Mouse (Mus musculus) T-helper 2 cell (primary cell): ENCODE measurements around the gene Btbd2.

Source experiments
- in situ Hi-C: fragments of 300-600 bp; cut with MboI, MseI; formaldehyde crosslinking; loops from one replicate; pipeline ENCODE4 v1.15.1; 2025; ENCODE audit warnings: high pct_unique_total_duplicates

The Btbd2 gene

DNA sequence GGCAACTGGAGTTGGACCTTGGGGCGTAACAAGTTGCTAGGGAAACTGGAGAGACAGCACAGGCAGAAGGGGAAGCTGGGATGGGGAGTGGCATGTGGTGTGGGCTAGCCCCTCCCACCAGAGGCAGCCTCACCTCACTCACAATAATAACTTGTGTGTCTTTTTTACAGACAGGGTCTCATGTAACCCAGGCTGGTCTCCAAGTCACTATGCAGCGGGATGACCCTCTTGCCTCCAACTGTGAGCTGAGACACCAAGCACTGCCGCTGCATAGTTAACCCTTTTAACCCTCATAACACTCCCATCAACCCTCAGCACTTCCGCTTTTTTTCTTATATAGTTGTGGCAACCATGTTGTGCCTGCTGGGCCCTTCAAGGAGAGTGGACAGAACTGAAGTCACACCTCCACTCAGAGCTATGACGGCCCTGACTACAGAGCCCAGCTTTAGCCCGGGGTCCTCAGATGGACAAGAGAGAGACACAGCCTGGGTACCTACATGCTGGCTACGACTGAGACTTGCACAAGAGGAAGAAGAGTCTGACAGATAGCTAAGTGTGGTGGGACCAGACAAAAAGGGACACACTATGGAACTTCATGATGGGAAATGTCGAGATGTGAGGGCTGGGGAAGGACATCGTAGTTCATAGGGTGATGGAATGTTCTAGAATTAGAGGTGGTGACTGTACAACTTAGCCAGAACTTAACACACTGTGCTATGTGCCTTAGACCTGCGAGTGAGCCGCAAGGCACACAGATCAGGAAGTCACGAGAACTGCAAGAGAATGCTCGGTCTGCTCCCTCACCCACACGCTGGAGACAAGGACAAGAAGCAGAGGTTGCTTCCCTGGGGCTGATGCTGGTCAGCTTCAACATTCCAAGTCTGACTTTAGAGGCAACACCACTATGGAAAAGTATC, 35.6 kb upstream of the Btbd2 start:
- in situ Hi-C loops = no loop called here

DNA sequence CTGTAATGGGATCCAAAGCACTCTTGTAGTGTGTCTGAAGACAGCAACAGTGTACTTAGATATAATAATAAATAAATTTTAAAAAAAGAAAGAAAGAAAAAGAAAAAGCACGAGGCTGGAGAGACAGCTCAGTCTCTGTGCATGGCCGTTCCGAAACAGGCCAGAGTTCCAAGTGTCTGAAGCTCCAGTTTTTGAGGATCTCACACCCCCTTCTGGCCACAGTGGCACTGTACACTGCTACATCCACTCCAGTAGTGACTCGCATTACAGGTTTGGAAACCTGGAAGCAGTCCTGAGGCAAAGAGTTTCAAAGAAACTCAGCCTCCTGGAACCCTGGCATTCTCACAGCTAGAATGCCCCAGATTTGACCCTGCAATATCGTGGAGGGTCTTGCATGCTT, 31.0 kb upstream of the Btbd2 start:
- in situ Hi-C loops = loop anchor here (5.0 kb wide), 2 partner anchors 61 to 111 kb away; partner anchors contain the start of gene Klf16

DNA sequence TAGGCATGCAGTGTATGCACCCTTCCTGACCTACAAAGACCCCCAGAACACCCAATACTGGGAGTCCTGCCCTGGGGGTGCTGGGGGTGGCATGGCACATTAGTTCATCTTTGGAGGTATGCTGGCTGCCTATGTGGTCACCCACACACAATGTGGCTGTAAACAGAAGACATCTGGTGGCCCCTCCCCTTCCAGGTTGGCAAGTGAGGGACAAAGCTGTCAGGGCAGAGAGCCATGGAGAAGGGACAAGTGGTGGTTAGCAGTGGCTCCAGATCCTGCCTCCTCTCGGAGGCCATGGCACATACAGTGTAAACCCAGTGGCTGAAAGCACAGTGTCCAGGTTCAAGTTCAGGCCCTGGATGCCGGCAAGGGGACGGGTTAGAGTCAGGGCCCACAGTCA, 29.7 kb upstream of the Btbd2 start:
- in situ Hi-C loops = loop anchor here (5.0 kb wide), 2 partner anchors 59 to 109 kb away; partner anchors contain the start of gene Klf16

DNA sequence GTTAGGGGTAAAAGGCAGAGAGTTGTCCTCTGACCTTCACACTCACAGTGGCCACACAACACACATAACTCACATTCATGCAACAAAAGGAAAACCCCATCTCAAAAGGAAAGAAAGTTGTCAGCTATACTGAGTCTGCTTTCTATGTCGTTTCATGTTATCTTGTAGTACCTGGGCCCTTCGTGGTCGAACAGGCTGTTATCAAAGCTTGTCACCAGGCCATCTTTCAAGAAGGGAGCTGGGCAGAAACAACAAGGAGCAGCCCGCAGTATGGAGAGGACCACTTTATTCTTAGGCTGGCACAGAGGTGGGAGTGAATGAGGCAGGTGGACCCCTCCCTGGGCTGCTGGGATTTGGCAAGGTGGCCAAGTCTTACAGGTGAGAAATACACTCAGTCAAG, 28.1 kb upstream of the Btbd2 start:
- in situ Hi-C loops = loop anchor here (5.0 kb wide), 2 partner anchors 58 to 108 kb away; partner anchors contain the start of gene Klf16

DNA sequence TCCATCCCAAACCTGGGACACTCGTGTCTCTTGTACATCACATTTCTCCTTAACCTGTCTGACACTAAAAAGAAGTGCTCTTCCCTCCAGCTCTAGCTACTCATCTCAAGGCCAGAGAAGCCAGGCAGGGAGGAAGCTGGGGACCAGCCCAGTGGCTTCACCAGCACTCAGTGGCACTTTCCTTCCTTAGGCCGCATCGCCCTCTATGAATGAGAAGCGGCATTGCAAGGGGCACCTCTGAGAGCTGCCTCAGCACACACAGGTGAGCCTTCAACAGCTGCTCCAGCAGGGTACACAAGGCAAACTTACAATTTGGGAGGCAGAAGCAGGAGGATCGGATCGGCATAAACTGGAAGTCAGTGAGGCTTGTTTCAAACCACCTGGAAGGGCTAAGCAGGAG, 27.3 kb upstream of the Btbd2 start:
- in situ Hi-C loops = no loop called here

DNA sequence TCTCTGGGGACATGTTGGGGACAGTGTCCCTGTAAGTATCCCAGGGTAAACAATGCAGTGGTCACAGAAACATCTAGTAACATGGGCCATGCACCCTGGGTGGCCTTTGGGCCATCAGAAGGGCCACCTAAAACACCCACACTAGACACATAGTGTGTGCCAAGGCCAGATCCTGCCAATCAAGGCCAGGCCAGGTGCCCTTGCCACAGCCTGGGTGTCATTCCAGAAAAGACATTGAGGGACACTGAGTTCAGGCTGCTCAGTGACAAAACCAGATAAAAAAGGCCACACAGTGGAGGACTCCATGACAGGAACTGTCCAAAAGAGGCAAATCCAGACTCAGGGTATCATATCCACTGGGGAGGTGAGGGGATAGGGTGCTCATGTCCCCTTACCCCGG, 26.8 kb upstream of the Btbd2 start:
- in situ Hi-C loops = no loop called here

DNA sequence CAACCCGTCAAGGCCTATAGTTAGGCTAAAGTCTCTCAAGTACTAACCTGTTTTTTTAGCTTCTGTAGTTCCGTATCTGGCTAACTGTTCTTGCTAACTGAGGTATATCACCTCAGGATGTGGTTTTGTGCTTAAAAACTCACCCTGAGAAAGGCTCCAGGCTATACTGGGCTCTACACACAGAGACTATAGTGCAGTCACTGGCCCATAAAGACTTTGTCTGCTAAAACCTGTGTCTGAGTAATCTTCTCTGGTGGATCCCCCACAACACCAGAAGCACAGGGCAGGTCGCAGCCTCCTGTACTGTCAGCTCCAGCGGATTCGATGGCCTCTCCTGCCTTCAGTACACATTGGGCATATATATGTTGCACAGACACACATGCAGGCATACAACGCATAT, 25.1 kb upstream of the Btbd2 start:
- in situ Hi-C loops = no loop called here

DNA sequence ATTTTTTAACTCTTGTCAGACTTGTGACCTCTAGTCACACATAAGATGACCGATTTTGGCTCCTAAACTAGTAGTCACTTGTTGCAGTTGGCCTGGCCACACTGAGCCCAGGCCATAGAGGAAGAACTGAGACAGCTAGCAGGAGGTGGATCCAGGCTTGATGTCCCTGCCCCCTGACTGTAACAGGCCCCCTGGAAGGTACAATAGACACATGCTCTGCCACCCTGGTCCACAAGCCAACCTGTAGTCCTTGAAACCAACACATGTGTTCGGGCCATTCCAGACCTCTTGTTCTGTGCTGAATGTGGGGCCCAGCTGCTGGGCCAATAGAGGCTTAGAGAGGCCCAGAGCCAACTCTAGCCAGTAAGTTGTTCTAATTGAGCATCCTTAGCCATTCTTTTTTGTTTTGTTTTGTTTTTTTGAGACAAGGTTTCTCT, 23.4 kb upstream of the Btbd2 start:
- in situ Hi-C loops = no loop called here

DNA sequence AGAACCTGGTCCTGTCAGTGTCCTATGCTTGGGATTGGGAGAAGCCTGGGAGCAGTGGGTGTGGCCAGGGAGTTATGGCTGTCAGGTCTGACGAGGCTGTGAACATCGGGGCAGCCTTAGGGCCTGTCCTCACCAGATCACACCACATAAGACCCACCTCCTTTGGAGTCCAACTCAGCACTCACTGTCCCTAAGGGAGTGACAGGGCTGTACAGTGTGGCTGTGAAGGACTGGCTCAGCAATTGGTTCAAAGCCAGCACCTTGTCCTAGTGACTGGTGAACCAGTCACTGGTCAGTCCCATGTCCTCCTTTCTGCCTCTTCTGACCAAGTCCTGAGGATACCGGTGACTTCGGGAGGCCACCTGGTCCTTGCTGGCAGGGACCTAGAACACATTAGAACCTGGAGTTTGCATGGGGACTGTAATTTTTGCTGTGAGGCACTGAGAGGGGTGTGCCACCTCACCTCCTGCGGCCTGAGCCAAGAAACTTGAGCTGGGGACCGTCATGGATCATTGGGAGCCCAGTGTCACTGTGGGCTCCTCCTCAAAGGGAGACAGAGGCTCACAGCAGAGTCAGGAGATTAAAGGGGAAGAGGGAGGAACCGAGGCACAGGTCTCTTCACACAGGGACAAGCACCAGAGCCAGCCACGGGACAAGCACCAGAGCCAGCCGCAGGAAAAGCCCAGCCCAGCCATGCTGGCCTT, 22.8 kb upstream of the Btbd2 start:
- in situ Hi-C loops = no loop called here

DNA sequence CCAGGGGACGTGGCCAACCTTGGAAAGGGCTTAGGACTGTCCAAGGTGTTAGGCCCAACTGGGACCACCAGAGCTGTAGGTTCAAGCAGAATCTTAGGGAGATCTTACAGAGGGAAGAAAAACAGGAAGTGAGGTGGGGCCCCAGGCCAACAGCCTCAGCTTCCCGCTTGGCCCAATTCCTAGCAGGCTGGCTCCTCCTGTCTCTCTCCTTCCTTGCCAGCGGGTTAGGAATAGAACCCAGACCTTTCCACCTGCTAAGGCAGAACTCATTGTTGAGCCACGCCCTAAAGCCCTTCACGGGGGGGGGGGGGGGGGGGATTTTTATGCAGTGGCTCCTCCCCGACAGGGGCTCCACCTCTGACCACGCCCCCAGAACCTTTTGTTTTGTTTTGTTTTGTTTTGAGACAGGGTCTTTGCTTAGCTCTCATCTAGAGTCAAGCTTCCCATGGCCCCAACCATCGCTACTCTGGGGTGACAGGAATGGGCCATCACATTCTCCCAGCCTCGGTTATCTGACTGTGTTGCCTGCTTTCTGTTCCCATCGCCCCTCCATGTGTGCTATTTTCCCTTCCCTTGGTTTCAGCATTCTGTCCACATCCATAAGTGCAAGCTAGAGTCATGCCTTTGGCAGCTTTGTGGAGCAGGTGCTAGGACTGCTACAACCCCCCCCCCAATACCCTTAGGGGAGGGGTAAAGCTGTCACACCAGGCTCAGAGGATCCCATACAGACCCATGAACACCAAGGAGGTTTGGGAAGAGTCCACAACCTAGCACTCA, 21.9 kb upstream of the Btbd2 start:
- in situ Hi-C loops = no loop called here

DNA sequence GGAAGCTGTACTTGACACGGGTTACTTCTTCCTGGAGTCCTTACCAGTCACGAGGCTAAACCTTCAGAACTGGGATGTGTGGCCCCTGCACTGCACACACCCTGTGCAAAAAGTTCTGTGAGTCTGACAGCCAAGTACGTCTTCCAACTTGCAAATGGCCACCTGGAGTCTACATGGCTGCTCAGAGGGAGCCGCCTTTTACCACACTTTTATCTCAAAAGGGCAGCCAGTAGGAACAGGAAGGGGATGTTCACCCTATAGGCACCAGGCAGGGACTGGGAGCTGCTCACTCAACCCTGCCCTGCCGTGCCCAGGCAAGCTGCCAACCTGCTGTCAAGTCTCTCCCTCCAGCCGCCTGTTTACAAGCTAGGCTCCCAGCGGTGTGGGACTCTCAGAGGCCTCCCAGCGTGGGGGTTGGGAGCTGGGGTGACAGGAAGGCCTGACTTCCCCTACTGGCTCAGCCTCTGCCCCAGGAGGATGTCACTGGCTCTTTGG, 21.1 kb upstream of the Btbd2 start, which contains the start of gene Mknk2:
Mknk2 (minus strand) TSS at position 171 of the 495 bp plus-strand sequence.
- in situ Hi-C loops = no loop called here

DNA sequence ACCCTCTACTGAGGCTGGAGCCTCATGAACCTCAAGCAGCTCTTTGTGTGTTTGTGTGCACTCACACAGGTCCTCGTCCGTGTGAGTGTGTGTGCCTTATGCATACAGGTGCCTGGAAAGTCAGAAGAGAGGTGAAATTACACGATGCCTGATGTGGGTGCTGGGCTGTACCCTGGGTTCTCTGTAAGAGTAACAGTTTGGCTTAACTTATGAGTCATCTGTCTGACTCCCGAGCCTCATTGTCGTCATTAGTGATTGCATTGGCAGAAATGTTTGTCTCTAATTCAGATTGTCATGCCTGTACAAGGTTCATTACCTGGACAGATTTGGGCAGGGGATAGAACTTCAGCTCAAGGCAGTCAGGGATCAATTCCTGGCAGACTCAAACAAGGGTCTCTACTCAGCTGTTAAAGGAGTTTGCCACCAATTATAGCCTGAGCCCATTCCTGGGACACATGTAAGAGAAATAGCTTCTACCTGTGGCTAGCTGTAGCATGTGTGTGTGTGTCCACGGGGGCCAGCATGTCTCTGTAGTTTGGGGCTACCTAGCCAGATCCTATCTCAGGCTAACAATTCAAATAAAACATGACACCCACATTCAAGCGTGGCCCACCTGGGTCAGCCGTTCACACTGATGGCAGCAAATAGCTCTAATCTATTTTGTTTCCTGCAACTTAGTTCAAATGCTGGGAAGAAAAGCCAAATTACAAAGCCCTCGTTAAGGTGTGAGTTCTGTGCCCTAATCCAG, 20.4 kb upstream of the Btbd2 start:
- in situ Hi-C loops = no loop called here

DNA sequence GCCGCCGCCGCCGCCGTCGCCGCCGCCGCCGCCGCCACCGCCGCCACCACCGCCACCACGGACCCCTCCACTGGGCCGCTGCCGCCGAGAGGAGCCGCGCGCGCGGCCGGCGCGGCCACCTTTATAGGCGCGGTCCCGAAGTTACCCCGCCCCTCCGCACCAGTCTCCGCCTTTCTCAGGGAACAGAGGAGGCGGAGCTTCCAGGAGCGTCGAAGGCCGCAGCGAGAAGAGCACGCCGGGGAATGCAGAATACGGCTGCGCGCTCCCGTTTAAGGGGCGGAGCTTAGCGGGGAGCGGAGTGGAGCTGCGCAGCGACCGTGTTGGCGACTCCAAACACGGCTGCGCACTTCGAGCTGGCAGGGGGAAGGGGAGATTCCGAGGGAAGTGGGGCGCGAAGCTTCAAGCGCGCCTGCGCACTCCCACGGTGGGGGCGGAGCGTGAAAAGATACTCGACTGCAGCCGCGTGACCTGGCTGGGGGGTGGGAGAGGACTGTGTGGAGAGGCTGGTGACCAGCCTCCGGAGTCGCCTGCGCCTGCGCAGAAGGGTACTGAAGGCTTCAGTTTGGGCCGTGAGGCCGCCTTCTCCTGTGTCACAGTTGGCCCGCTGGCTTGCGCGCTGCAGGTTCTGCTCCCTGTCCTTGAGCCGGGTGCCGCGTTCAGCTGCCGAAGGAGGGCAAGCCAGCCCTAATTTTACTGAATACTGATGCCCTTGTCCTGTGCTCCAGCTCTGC, 19.5 kb upstream of the Btbd2 start:
- in situ Hi-C loops = no loop called here

DNA sequence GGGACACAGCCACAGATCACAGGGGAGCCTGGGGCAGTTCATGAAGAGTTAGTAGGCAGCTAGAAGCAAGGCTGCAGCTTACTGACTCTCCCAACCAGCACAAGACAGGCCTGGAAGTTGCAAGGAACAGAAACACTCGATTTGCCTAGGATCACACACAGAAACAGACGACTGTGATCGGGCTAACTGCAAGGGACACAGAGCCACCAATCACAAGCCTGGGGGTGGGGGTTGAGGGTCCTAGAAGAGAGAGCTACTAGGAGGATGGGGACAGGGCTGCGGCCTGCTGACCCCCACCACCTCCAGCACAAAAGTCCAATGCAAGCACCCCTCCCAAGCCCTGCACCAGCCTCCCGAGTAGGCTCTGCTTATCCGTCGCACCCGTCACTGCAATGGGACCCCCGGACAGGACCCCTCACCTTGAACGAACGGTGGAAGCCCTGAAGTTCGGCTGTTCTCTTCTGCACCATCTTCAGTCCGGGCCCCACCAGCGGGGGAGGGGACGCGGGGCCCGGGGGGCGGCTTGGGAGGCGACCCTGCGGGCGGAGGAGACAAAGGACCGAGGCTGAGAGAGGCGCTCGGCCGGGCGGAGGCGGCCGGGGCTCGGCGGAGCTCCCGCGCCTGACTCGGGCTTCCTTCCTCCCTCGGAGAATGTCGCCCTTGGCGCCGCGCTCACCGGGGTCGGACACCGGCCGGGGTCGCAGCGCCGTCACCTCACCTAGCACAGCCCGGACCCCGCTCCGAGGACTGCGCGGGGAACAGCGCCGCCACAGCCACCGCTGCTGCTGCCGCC, 18.7 kb upstream of the Btbd2 start:
- in situ Hi-C loops = no loop called here

DNA sequence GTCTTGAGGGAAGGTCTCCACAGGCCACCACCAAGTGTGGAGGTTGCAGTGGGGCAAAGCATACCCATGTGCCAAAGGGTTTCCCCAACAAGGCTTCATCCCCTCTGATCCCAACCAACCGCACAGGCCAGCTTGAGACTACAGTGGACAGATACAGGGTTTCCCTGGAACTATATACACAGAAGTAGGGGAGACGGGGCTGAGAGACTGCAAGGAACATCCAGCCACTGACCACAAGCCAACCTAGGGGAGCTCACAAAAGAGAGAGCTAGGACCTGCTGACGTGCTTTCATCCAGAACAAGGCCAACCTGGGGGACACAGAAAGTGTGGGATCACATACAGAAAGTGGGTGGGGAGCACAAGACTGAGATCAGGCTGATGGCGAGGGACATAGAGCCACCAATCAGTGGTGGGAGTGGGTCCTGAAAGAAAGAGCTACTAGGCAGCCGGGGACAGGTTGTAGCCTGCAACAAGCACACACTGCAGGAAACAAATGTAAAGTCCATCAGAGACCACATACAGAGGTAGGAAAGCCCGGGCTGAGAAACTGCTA, 18.1 kb upstream of the Btbd2 start:
- in situ Hi-C loops = no loop called here

DNA sequence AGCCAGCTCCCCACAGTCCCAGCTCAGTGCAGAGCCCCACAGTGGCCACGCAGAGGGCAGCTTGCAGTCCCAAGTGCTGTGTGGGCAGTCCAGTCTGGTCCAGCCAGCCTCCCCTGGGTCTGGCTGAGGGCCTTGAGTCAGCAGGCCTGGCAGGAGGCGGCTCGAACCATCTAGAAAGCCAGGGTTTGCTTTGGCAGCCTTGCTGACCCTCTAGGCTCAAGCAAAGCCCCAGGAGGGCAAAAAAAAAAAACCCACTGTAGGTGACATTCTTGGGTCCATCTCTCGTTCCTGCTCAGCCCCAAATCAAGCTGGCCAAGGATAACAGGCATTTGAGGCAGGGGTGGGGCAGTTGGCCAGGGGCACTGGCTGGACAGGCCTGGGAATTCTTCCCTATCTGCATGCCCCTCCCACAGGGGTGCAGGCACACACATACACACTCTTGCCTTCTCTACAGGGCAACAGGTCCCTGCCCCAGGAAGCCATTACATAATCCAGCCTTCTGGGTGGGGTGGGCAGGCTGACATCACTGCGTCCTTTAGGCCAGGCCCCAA, 17.4 kb upstream of the Btbd2 start:
- in situ Hi-C loops = no loop called here

DNA sequence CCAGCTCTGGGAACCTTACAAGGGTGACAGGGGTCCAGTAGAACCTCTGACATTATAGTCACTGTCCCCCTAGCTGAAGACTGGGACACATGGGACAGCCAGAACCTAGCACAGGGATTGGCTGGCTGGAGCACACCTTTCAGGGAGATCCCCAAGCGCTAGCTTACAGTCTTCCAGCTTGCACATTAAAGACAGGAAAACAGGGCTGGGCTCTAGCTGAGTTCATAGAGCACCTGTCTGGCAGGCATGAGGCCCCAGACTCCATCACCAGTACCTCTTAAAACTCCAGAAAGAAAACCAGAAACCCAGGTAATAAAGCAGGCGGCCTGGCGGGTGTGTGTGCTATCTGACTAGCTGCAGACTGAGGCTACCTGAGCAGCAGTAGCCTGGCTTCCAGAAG, 16.8 kb upstream of the Btbd2 start:
- in situ Hi-C loops = no loop called here

DNA sequence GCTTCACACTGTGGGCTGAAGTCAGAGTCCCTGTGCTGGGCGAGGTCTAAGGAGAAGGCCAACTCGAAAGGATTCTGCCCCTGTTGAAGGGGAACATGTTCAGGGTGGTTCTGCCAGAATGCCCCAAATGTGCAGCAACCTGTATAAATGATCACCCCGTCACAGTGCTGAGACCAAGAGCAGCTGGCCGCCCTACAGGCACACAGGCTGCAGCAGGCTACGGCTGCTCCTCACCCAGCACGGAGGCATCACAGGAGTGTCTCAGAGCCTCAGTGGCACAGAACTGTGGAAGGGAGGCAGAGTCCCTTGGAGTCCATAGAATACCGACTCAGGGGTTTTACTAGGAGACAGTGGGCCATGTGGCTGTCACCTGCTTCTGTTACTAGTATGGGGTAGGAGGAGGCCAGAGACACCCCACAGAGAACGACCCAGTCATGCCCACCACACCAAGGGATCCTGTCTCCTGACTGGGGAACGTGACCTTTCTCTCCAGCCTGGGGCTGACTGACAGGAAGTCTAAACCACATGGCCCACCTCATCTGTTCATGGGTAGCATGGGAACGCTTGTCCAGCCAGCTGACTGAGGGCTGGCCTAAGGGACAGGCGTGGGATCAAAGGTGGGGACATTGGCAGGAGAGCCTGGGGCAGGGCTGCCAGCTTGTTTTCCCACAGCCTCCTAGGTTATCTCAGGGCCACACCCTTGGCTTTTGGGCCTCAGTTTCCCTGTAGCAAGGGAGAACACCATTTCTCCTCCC, 15.2 kb upstream of the Btbd2 start:
- in situ Hi-C loops = no loop called here
